Mouse (Mus musculus) limb, embryonic 14.5 days (tissue): ENCODE data around the gene Alppl2. TPM values are rescaled to one million over a fixed set of nuclear protein-coding genes. Genes with fewer than 3 reads are reported as not detected.

Source experiments
- ATAC-seq: fragments of 200-750 bp; cut with Nextera tagmentation; 2 replicates; pipeline ENCODE4 v1.8.0; 2017; ENCODE audit warnings: low read depth, moderate number of reproducible peaks, moderate TSS enrichment; ENCODE audit not compliant: low FRiP score
- DNase-seq: peaks from one replicate; pipeline ENCODE4 v3.0.0-alpha.2; 2015; ENCODE audit warnings: low spot score
- H3K27ac ChIP-seq: fragments of 300-500 bp; sonication (generic); replicated peaks from 2 replicates; pipeline ENCODE4 v1.5.1; 2014; ENCODE audit warnings: low read depth, mild to moderate bottlenecking, low read length, moderate library complexity, mixed read lengths
- H3K27me3 ChIP-seq: fragments of 300-500 bp; sonication (generic); 2 replicates; pipeline ENCODE4 v1.6.1; 2014; ENCODE audit warnings: low read length, mixed read lengths; ENCODE audit not compliant: control insufficient read depth, insufficient read depth
- H3K36me3 ChIP-seq: fragments of 300-500 bp; sonication (generic); 2 replicates; pipeline ENCODE4 v1.6.1; 2014; ENCODE audit warnings: mild to moderate bottlenecking, low read length, moderate library complexity, mixed read lengths; ENCODE audit not compliant: control insufficient read depth, insufficient read depth
- H3K4me1 ChIP-seq: fragments of 300-500 bp; sonication (generic); 2 replicates; pipeline ENCODE4 v1.6.1; 2014; ENCODE audit warnings: antibody characterized with exemption, low read length, mixed read lengths; ENCODE audit not compliant: control insufficient read depth, insufficient read depth
- H3K4me2 ChIP-seq: fragments of 300-500 bp; sonication (generic); replicated peaks from 2 replicates; pipeline ENCODE4 v1.6.1; 2014; ENCODE audit warnings: low read depth, mild to moderate bottlenecking, low read length, moderate library complexity; ENCODE audit not compliant: severe bottlenecking
- H3K4me3 ChIP-seq: fragments of 300-500 bp; sonication (generic); replicated peaks from 2 replicates; pipeline ENCODE4 v1.5.1; 2014; ENCODE audit warnings: low read length
- H3K9ac ChIP-seq: fragments of 300-500 bp; sonication (generic); 2 replicates; pipeline ENCODE4 v1.6.1; 2014; ENCODE audit warnings: mild to moderate bottlenecking, low read depth, low read length, moderate library complexity; ENCODE audit not compliant: severe bottlenecking
- H3K9me3 ChIP-seq: fragments of 300-500 bp; sonication (generic); 2 replicates; pipeline ENCODE4 v1.6.1; 2016; ENCODE audit warnings: low read length; ENCODE audit not compliant: control insufficient read depth
- POLR2A ChIP-seq: fragments of 200-500 bp; IDR thresholded peaks from 2 replicates; pipeline ENCODE4 v1.8.0; 2012; ENCODE audit warnings: inconsistent platforms, mild to moderate bottlenecking, moderate library complexity, borderline replicate concordance; ENCODE audit not compliant: insufficient read depth, insufficient read length; ENCODE audit errors: extremely low read depth
- WGBS: fragments of 180-500 bp; shearing (Covaris S2); extraction: QIAGEN DNeasy Blood & Tissue Kit; methylation state at CpG from one replicate; pipeline ENCODE4 v1.1.7; 2014; 5-methylcytosine and 5-hydroxymethylcytosine counted together
- polyA plus RNA-seq, 2 experiments: library from polyadenylated mRNA; depleted of rRNA in 1 of 2; stranded (reverse) in 1 of 2; unstranded in 1 of 2; fragments of >200 nt; fragmentation: Nextera tagmentation in 1 of 2; extraction: Ambion mirVana in 1 of 2; gene quantifications; 2 replicates each; pipeline versions ENCODE4 v1.2.1 to v1.2.3; 2012 to 2014

Alppl2 gene
- polyA plus RNA-seq (2012; rRNA removed) = not detected in 2 replicates
- polyA plus RNA-seq (2014; fragmentation: Nextera tagmentation; extraction: Ambion mirVana) = not detected in 2 replicates

DNA sequence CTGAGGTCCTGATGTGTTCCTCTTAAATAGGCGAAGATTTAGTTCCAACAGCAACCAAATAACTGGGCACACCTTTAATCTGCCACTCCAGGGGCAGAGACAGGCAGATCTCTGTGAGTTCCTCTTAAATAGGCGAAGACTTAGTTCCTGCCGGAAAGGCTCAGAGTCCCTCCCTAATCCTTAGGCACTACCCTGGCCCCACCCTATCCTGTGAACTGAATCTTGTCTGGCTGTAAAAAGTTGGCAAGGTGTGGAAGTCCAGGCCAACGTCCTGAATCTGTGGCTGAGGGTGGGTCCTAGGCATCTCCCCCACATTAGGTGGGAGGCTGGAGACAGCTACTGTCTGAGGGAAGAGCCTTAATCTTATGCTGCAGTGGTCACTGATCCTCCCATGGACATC is at the start of gene Alppl2:
Gene Alppl2, minus strand, starts transcription at position 101 of the 400 bp plus-strand sequence.
- H3K4me1 ChIP-seq = no peaks in the 10 kb centered on the region
- no peak within 1 kb of the TSS for H3K27ac ChIP-seq
- H3K36me3 ChIP-seq = no peaks in the 10 kb centered on the region
- H3K9me3 ChIP-seq = no peaks in the 10 kb centered on the region
- no peak for ATAC-seq
- TF ChIP-seq POLR2A = no peak
- H3K4me3 ChIP-seq = no peak within 1 kb of the TSS
- 84% methylated on average over 4 of the region's 4 CpGs for WGBS
- DNase-seq = no peak
- H3K9ac ChIP-seq = no peak within 1 kb of the TSS
- H3K4me2 ChIP-seq = no peak within 1 kb of the TSS
- no peaks in the 10 kb centered on the region for H3K27me3 ChIP-seq

DNA sequence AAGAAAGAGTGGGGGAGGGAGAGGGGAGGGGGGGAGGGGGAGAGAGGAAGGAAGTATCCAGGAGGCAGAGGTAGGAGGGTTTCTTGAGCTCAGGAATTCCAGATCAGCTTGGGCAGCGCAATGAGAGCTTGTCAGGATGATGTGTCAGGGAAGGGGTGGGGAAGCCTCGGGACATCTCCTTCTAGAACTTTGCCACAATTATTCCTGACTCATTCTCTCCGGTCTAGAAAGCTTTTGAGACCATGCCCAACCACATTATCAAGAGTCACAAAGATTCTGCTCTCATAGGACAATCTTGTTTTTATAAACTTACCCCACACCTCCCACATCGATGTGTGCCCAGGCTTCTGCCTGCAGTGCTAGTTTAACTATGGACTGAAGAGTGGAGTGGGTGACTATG is 42.1 kb upstream of the Alppl2 start:
- Histone ChIP-seq H3K9me3 (no peaks in the 10 kb centered on the region), H3K27ac (no peak overlapping the region), H3K4me3 (no peak overlapping the region), H3K27me3 (peaks cover 16% of the 10 kb centered on the region), H3K4me2 (no peak overlapping the region), H3K9ac (no peak overlapping the region), H3K4me1 (no peaks in the 10 kb centered on the region), H3K36me3 (no peaks in the 10 kb centered on the region)
- DNase-seq (no peak), ATAC-seq (no peak)
- TF ChIP-seq POLR2A = no peak
- WGBS = 85% methylated on average over 4 of the region's 4 CpGs

- DNase-seq = no peak
- Histone ChIP-seq H3K27me3 (peaks cover 25% of the 10 kb centered on the region), H3K27ac (no peak overlapping the region), H3K36me3 (no peaks in the 10 kb centered on the region), H3K9me3 (no peaks in the 10 kb centered on the region), H3K4me2 (0 out of 2 replicates have a peak overlapping the region, but pooled peaks have one; percentile 26), H3K4me3 (peak overlapping the region; percentile 20; the same call in 1 of the 2 replicates), H3K9ac (no peak overlapping the region), H3K4me1 (no peaks in the 10 kb centered on the region)
- 10% methylated on average over 41 of the region's 43 CpGs for WGBS
- no peak for TF ChIP-seq POLR2A
- ATAC-seq = no peak
Observed at GRCm38 (mm10) chr1:87127206-87128030, 37.7 kb upstream of the Alppl2 start.

DNA sequence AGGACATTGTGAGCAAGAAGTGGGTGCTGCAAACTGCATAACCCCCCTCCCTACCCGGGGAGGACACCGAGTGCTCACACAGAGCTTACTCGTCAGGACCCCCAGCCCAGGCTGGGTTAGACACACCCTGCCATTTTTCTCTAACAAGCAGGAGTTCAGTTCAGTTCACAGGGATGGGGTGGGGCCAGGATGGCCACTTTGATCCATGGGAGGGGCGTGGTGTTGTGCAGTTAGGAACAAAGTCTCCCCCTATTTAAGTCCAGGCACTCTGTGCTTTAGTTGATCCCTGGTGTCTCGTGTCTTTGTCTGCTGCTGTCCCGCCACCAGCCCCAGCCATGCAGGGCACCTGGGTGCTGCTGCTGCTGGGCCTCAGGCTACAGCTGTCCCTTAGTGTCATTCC is 34.9 kb upstream of the Alppl2 start, which contains the start of gene Akp3:
Gene Akp3, plus strand, starts transcription at position 301 of the 400 bp plus-strand sequence.
- Histone ChIP-seq H3K27me3 (peaks cover 25% of the 10 kb centered on the region), H3K4me3 (no peak within 1 kb of the TSS)
- 71% methylated on average over 6 of the region's 6 CpGs for WGBS

DNA sequence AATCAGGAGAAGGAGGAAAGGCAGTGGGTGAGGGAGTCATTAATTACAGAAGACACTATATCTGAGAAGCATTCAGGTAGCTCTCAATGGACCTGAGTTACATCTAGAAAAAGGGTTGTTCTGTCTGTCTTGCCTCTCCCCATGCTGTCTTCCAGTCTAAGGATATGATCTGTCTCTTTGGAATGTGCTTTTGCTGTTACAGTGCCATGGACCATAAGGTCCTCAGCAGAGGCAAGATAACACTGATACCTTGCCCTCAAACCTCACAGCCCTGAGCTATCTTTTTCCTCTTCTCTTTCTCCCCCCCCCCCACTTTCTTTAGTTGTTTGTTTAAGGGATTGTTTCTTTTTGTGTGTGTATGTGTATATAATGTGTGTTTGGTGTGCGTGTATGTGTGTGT is 25.1 kb upstream of the Alppl2 start:
- WGBS = 90% methylated on average over 1 of the region's 1 CpGs
- ATAC-seq (no peak), DNase-seq (no peak)
- Histone ChIP-seq H3K4me2 (no peak overlapping the region), H3K9me3 (no peaks in the 10 kb centered on the region), H3K36me3 (no peaks in the 10 kb centered on the region), H3K27ac (no peak overlapping the region), H3K9ac (no peak overlapping the region), H3K27me3 (no peaks in the 10 kb centered on the region), H3K4me3 (no peak overlapping the region), H3K4me1 (no peaks in the 10 kb centered on the region)
- TF ChIP-seq POLR2A = no peak

More for the DNA sequence above, 34.9 kb upstream of the Alppl2 start, which contains the start of gene Akp3:
- ATAC-seq (no peak), DNase-seq (no peak)
- H3K9me3 ChIP-seq = no peaks in the 10 kb centered on the region
- no peak within 1 kb of the TSS for H3K27ac ChIP-seq
- H3K36me3 ChIP-seq = no peaks in the 10 kb centered on the region
- TF ChIP-seq POLR2A = no peak
- H3K4me2 ChIP-seq = no peak within 1 kb of the TSS
- H3K4me1 ChIP-seq = no peaks in the 10 kb centered on the region
- no peak within 1 kb of the TSS for H3K9ac ChIP-seq
